Mouse (Mus musculus) adrenal gland, postnatal 25 days (tissue): ENCODE results near the gene Mynn. TPM values are rescaled to one million over a fixed set of nuclear protein-coding genes. Genes with fewer than 3 reads are reported as not detected.

Source experiments
- DNase-seq: peaks from one replicate; pipeline ENCODE4 v3.0.0; 2021; ENCODE audit warnings: mixed read lengths
- total RNA-seq: library from RNA; stranded (reverse); gene quantifications from 2 replicates; pipeline ENCODE4 v1.2.3, GENCODE M21; 2021

The Mynn gene
- total RNA-seq, 1 experiment from 2014 or later, result 25.3 TPM

- DNase-seq, result no peak
Observed at GRCm38 (mm10) chr3:30644207-30644606, 42.3 kb downstream of the Mynn start, which contains the start of gene Lrriq4. TSS of gene Lrriq4 (plus strand) at chr3:30644507.

DNA sequence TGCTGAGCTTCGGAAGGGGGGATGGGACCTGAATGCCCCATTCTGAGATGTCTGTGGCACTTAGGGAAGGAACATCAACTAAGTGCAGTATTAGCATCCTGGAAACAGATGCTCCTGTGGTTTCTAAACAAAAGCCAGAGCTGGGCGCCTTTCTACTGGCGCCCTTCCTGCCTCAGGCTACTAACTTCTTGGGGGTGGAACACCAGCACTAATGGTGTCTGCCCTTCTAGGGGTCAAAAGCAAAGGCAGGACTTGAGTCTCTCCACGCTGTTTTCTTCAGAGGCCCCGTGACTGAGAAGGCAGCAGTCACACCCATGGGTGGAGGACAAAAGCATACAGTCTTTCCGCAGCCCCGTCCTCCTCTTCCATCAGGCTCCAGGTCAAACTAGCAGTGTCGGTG, 44.9 kb downstream of the Mynn start:
- no peak for DNase-seq

DNA sequence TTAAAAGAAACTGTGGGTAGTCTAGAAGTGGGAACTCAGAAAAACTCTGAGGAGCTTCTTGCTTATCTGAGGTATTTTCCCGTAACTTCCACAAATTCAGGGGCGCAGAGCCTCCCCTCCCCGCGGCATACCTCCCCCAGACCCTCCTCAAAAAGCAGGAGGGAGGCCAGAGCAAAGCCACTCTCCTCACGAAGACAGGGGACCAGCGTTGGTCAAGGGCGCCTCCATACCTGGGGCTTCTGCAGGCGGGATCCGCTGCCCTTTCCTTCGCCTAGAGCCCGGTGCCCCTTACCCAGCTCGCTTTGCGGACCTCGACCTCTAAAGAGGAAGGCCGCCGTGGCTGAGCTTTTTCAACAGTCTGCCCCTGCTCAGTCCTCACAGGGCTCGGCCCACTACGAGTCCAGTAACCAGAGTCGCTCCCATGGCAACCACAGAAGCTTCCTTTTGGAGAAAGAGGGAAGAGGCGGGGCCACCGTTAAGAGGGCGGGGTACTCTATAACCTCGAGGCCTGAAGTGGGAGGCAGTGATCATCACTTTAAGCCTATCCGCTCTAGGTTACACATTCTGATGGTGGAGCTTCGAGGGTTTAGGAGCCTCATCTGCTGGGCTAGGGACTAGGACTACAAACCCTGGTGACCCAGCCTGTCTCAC, 45.7 kb downstream of the Mynn start, which contains the start of gene Lrrc34:
Gene Lrrc34 (minus strand): TSS at position 430 of the 651 bp plus-strand sequence.
- DNase-seq, result peak; percentile 21

DNA sequence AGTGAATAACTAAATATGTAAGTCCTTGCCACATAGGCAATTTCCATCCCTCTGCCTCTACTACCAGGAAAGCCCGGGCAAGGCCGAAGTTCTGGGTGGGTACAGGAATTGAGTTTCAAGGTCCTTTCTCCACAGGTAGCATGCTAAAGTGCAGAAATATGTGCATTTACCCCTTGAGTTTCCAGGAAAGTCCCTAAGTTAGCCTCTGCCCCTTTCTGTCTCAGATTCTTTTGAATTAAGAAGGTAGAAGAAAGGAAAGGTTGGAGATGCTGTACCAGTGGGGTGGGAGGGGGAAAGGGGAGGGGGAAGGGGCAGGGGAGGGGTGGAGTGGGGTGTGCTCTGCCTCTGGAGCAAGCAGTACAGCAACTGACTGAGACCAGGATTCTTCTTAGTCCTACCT, 46.6 kb downstream of the Mynn start:
- no peak for DNase-seq

GRCm38 (mm10) chr3:30650062-30650841, 48.4 kb downstream of the Mynn start:
- DNase-seq, result peak; percentile 6

DNA sequence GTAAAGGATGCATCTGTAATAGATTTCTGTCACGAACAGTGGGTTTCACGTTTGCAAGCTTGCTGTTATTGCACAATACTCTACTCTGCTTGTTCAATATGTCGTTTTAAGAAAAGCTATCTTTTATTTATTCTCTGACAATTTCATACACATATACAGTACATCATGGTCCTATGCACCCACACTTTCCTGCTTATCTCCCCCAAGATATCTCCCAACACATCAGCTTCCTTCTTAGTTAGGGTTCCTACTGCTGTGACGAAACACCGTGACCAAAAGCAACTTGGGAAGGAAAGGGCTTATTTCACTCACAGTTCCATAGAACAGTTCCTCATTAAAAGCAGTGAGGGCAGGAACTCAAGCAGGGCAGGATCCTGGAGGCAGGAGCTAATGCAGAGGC, 54.1 kb downstream of the Mynn start:
- DNase-seq, result no peak

GRCm38 (mm10) chr3:30658486-30658885, 56.6 kb downstream of the Mynn start:
- DNase-seq, result no peak

Other genes with a start within 250 kb of the Mynn start
- 4.1 and 7.1 TPM in 2 replicates for gene Mecom, start 54.1 kb upstream of the Mynn start, total RNA-seq
- not detected in 2 replicates for gene Actrt3, start 2.1 kb upstream of the Mynn start, total RNA-seq
- gene Lrriq4, start 42.4 kb downstream of the Mynn start, total RNA-seq, result not detected in 2 replicates
- gene Lrrc34, start 45.8 kb downstream of the Mynn start, total RNA-seq, result not detected in 2 replicates
- gene Lrrc31, start 97.8 kb downstream of the Mynn start, total RNA-seq, result not detected in 2 replicates
- not detected in 2 replicates for gene Samd7, start 144.2 kb downstream of the Mynn start, total RNA-seq
- 103 and 131 TPM in 2 replicates for gene Sec62, start 190.8 kb downstream of the Mynn start, total RNA-seq